Mouse (Mus musculus): Measurements from ENCODE around the gene Zpbp2.

The Zpbp2 gene

GRCm38 (mm10) chr11:98555124-98555700 lies 4.3 kb downstream of the Zpbp2 start:
- no peak for DNase-seq (ENCODE audit: low spot score)

DNA sequence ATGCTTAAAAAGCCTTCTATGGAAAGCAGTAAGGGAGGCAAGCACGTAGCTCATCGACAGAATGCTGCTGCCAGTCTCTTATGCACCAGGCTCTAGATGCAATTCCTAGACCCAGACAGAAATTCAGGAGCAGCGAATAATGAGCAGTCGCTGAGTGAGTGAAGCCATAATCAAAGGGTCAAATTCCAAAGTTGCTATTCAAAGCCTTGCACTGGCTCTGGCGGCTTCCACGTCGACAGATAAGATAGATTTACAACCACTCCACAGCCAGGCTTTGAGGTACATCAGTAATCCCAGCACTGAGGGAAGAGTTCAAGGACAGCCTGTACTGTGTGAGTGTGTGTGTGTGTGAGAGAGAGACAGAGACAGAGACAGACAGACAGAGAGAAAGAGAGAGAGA lies 10.0 kb downstream of the Zpbp2 start:
- peak; percentile 34 for DNase-seq (ENCODE audit: low spot score)

GRCm38 (mm10) chr11:98563025-98563424 lies 12.1 kb downstream of the Zpbp2 start:
- DNase-seq (ENCODE audit: low spot score), result no peak

DNA sequence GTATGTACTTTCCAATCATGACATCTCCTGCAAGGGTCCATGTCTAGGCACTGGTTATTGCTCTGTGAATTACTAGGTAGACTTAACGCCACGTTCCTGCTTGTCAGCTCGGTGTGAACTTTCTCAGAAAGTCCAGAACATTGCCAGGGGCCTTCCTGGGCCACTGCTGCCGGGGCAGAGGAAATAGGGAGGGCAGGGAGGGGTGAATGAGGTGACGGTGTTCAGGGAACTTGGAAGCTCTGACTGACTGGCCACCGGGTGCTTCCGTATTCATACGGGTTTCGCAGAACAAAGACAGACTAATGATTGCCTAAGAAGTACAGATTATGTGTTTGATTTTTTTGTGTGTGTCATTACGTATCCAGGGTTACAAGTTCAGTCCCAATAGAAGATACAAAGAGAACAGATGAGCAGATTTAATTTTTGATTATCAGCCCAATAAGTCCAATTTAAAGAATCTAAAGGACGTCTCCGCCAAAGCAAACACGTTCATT lies 13.1 kb downstream of the Zpbp2 start:
- no peak for DNase-seq (ENCODE audit: low spot score)

- DNase-seq (ENCODE audit: low spot score), result no peak
These were observed 17.4 kb downstream of the Zpbp2 start for GRCm38 (mm10) chr11:98568326-98568725.

DNA sequence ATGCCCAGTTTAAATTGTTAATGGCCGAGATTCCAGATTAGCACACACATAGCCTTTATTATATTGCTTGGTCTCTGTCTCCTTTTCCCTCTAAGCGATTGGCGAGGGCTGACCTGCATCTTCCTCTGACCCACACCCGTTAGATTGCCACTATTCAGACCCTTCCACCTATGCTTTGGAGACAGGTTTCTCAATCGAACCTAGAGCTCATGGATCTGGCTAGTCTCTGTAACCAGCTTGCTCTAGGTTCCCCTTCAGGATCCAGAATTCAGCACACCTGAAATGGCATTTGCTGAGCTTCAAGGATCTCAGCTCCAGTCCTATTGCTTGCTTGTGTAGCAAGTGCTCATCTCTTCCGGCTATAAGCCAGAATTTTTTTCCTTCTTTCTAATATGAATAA lies 18.6 kb downstream of the Zpbp2 start:
- no peak for DNase-seq (ENCODE audit: low spot score)

DNA sequence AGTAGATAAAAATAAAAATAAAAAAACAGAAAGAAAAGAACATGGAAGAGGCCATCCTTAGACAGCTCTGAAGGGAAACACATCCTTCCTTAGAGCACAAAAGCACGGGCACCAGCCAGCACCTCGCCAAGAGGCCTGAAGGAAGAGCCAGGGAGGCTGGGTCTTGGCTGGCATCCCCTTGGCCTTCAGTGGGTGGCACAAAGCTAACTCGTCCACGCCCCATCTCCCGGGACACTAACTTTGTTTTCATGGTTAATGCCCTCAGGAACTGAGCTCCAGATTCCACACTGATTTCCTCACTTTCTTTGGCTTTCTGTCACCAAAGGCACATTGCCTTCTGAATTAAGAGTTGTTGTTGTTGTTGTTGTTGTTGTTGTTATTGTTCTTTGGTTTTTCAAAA lies 26.9 kb downstream of the Zpbp2 start:
- no peak for DNase-seq (ENCODE audit: low spot score)

GRCm38 (mm10) chr11:98580301-98581121 lies 29.6 kb downstream of the Zpbp2 start:
- DNase-seq (ENCODE audit: low spot score), result no peak

- DNase-seq (ENCODE audit: low spot score), result no peak
These were observed 30.6 kb downstream of the Zpbp2 start for GRCm38 (mm10) chr11:98581286-98582029.

DNA sequence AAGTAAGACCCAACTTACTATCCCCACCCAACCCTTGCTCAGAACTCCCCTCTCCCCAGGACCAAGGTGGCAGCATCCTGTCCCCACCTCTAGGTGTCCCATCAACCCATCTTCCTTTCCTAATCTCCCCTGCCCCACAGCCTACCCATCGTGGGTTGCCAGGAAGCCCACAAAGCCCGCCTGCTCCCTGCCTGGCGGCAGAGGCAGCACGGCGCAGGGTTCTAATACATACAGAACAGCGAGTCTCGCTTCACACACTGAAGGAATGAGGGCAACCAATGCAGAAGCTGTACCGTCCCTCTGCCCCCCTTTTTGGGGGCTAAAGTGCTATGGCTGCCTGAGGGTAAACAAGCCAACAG lies 31.1 kb downstream of the Zpbp2 start:
- DNase-seq (ENCODE audit: low spot score), result no peak

DNA sequence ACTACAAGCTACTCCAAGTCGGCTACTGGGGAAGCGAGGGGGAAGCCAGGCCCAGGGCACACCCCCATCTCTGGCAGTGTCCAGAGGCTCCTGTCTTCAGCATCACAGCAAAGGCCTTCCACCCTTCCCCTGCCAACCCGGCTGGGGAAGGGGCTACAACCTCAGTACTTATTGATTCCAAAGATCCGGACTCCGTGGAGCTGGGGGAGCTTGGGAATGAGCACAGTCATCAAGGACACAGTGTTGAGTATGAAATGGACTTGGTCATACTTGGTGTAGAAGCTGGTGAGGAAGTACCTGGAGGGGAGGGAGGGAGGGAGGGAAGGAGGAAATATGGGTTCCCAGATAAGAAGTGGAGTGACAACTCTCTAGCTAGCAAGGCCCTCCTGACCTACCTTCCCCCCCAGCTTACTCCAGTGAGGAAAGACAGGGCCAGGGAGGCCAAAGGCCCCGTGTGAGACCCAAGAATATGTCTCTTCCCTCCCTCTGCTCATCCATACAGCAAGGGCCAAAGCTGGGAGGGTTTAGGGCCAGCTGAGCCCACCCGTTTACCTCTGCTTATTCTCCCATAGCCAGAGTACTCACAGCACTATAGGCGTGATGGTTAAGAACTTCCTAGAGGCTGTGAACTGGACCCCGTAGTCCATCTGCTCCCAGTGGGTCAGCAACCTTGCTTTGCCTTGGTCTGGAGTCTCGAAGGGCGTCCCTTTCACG lies 31.8 kb downstream of the Zpbp2 start:
- DNase-seq (ENCODE audit: low spot score), result no peak

- DNase-seq (ENCODE audit: low spot score), result no peak
These were observed 32.3 kb downstream of the Zpbp2 start for GRCm38 (mm10) chr11:98583265-98583552.

- DNase-seq (ENCODE audit: low spot score), result no peak
These were observed 32.7 kb downstream of the Zpbp2 start for GRCm38 (mm10) chr11:98583571-98583970.

DNA sequence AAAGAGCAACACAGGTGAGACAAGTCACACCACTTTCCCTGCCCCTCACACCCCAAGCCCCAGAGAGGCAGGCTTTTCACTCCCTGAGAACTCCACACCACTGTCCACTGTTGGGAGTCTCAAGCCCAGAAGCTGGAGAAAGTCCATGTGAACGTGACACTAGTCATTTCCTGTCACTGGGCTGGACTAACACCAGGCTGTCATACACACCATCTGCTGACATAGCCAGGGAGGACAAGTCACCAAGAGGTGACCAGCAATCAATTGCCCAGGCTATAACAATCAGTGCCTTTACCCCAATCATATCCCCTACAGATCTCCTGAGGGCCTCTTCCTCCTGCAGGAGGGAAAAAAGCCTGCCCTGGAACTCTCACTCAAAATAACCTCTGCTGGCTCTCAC lies 33.2 kb downstream of the Zpbp2 start:
- DNase-seq (ENCODE audit: low spot score), result no peak

GRCm38 (mm10) chr11:98584629-98585177 lies 33.8 kb downstream of the Zpbp2 start:
- DNase-seq (ENCODE audit: low spot score), result no peak

DNA sequence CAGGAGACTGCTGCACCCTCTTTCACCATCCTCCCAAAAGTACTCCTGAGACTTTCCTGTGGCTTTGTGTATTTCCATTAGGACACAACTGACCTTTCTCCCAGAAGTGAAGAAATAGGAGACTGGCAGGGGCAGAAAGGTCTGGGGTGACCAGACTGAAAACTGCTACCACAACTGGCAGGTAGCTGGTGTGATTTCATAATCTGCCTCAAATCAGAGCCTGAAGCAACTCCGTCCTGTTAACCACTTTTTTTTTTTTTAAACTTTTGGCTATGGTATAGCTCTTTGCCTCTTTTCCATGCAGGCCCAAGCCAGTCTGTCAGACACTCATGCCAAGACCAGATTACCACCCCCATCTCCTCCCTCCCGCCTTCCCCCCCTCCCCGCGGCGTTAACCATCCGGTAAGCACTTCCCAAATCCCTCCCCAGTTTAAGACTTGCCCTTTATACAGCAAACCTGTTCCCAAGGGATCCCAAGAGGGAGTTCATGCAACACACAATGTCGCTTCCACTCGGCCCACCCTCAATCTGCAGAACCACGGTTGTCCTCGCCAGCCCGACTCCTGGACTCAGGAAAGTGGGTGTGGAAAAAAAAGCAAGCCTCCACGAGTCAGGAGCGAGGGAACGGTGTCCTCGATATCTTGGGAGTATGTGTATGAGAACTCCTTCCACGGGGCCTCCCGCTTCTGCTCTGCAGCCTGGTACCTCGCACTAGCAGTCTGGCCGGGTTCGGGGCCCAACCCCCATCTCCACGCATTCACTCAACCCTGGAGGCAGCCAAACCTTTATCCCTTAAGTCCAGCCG lies 35.4 kb downstream of the Zpbp2 start:
- peak; percentile 30 for DNase-seq (ENCODE audit: low spot score)

DNA sequence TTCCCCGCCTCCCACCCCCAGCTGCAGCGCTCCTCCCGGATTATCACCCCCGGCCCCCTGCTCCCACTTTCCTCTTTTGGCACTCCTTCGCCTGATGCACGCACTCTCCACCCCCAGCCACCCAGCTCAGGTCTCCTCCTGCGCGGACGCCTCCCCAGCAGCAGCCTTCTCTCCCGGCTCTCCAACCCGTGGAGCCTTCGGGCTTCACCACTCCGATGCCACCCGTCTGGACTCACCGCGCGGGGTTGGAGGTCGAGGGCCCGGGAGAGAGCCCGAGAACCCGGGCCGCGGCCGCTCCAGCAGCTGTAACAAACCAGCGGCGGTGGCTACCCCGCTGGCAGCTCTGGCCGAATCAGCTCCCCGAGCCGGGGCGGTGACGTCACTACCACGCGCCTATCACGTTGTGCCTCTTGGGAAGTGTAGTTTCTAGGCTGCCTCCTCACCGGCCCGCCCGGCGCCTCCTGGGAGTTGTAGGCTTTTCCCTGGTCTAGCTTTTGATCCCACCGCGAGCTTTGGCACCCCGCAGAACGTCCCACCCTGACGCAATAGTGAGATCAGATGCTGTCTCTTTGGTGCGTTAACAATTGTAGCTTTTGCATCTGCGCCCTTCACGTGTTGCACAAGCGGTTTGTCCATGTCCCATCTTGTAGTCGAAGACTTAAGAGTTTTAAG lies 36.1 kb downstream of the Zpbp2 start, which contains the start of gene Ormdl3:
Ormdl3 (minus strand) TSS at position 477 of the 672 bp plus-strand sequence.
- DNase-seq (ENCODE audit: low spot score), result peak; percentile 100

DNA sequence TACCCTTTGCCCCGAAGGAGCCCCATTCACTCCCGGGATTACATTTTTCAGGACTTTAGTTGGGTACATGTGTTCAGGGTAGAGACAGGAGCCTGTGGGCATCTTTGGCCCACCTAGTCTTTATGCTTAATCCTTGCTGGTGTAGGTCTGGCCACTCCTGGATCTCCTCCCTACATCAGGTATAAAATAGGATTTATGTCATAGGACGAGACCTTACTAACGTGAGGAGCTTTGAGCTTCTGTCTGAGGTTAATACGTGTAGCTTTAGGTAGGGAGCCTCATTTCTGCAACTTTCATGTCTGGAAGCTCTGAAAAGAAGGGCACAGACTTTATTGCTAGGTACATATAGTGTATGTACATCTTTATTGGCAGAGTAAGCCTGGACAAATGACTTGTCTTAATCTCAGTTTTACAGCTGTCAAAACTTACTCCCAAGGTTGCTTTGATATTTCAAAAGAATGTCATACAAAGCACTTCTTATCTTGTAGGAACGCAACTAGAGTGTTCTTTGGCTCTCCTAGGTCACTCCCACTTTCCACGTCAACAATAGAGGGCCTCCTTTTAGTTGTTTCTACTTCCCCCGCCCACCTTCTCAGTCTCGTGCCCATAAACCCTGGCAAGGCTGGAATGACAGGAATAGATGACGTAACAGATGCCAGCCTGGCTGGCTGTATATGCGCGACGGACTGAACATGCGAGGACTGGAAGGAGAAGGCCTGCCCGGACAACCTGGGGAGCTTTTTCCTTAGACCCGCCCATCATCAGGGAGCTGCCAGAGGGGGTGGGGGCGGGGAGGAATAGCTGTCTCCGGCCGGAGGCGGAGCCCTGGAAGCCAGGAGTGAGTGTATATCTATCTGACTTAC lies 37.0 kb downstream of the Zpbp2 start:
- peak; percentile 74 for DNase-seq (ENCODE audit: low spot score)

DNA sequence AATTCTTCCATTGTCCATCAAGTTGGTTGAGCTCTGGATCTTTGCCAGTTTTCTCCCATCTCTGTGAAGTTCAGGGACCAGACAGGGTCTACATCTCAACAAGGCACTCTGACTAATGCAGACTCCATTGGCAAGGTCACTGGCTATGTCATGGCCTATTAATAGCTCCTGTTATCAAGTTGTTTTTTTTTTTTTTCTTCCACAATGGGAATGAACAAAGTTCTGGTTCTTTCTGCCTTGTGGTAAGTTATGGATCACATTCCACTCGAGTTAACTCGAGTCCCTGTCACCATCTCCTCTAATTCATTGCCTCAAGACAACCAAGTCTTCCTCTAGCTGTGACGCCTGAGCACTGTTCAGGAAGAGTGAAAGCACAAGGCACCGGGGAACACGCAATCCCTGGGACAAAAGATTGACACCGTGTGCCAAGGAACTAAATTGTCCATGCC lies 38.0 kb downstream of the Zpbp2 start:
- no peak for DNase-seq (ENCODE audit: low spot score)

DNA sequence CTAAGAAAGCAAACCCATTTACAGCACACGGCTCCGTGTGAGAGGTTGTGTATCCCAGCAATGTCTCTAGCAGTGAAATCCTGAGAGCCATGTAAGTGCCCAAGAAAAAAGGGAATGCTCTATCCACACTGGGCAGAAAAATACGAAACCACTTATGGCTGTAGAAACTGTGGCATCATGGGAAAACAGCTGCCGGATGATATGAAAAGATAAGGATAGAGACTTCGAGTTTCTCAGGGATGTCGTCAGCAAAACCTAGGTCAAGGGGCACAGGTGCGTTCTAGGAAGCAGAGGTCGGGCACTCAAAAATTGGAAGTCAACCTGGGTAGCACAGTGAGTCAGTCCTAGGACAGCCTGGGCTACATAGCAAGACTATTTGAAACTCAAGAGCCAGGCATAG lies 38.4 kb downstream of the Zpbp2 start:
- no peak for DNase-seq (ENCODE audit: low spot score)

Measured in embryo, embryonic 10 days (tissue).